Mouse (Mus musculus) T-helper 1 cell (primary cell): ENCODE measurements around the gene Cd69.

ENCODE experiments used
- in situ Hi-C: fragments of 300-600 bp; cut with MboI, MseI; formaldehyde crosslinking; loops from one replicate; pipeline ENCODE4 v1.15.1; 2025; ENCODE audit warnings: high pct_unique_total_duplicates

Cd69 gene

DNA sequence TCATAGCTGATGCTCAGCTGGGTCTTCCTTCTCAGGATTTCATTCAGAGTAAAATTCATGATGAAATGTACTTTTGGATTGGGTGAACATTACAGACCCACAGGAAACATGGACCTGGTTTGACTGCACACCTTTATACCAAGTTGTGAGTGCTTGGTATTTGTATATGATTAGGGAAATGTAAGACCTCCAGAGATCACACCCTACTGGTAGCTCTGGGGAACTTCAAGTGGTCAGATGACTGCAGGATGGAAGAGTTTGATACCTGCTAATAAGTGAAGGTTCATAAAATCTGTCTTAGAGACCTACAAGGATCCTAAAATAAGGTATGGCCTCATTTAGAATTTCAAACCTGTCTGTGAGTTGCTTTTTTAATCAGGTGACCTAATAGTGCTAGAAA, 27.0 kb downstream of the Cd69 start:
- in situ Hi-C loops, result loop anchor here (5.0 to 25.0 kb wide), 2 partner anchors 161 to 1786 kb away; no protein-coding TSS in a partner anchor

DNA sequence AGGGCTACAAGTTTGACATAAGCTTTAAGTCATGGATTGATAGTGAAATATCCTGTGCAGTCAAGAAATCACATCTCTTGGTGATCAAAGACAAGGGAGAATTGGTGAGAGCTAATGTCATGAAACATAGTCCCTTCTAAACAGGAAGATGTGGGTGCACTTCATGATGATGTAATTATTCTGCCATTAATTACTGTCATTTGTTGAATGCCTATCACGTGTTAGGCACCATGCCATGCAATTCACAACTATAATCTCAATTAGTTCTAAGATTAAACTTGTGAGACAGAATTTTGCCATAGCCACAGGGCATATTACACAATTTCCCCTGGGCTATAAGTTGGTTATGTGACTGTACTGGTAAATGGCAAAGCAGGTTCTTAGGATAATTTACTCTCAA, 28.2 kb downstream of the Cd69 start:
- in situ Hi-C loops, result loop anchor here (5.0 to 25.0 kb wide), 2 partner anchors 160 to 1785 kb away; no protein-coding TSS in a partner anchor

DNA sequence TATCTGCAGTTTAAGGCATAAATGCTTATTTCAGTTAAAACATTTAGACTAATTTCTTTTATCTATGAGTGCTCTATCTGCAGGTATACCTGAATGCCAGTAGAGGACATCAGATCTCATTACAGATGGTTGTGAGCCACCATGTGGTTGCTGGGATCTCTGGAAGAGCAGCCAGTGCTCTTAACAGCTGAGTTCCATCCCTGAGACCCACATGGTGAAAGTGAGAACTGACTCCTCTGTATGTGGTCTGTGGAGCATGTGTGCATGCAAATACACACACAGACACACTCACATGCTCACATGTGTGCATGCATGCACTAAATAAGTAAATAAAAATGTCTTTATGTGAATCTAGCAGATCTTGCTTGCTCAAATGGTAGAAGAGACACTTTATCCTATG, 29.4 kb downstream of the Cd69 start:
- in situ Hi-C loops, result loop anchor here (5.0 to 25.0 kb wide), 2 partner anchors 158 to 1783 kb away; no protein-coding TSS in a partner anchor

DNA sequence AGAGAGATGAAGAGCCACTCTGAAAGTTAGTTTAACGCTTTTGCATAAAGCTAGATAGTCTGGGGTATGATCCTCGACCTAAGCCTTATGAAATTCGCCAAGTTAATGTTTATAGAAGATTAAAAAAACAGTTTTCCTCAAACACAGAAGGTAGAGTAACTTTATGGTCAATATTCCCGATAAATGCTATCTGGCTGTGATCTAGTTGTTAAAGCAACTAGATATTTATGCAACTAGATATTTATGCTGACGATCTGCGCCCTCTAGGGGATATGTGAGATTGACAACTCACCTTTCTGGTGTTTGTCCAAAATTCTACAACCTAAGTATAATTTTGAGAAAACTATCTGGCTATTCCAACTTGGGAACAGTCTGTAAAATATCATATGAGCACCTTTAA, 33.3 kb downstream of the Cd69 start:
- in situ Hi-C loops, result loop anchor here (25.0 kb wide), 1 partner anchor 1780 kb away; no protein-coding TSS in a partner anchor

DNA sequence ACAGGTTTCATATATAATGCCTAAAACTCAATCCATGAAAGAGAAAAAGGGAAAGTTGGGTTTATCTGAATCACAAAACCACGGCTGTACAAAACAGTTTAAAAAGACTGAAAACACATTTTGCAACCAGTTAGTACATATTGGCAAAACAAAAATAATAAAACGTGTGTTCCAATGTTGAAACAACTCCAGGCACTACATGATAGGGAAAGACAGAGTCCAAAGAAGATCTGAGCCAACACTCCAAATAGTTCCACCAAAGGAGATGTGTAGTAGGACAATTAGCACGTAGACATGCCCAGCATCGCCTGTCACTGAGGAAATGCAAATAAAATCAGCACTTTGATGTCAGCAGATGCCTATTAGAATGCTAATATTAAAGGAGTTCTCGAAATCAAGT, 33.8 kb downstream of the Cd69 start:
- in situ Hi-C loops, result loop anchor here (25.0 kb wide), 1 partner anchor 1779 kb away; no protein-coding TSS in a partner anchor

DNA sequence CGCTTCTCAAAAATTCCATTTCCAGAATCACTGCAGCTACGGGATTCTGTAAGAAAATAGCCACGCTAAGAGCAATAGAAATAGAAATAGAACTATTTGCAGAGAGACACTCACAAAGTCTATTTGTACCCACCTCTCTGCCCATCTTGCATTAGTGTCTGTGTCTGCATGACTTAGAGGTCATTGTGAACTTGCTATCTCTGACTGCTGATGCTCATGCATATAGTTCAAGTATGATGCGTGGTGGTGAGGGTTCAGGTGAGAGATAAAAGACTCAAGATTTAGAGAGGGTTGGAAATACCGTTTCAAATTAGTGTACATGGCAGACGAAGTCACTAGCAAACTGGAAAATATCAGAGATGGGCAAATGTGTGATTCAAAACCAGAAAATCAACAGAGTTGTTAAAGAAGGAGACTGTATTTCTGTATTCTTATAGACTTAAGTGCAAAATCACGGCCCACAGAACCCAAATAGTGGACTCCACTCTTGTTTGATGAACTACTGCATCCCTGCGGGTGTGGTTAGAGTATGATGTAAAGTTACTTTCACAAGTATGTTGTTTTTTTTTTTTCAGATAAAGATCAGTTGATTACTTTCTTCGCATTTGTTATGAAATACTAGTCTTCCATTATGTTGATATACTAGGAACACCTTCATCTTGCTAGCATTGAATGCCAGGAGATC, 35.5 kb downstream of the Cd69 start:
- in situ Hi-C loops, result loop anchor here (25.0 kb wide), 1 partner anchor 1777 kb away; no protein-coding TSS in a partner anchor

DNA sequence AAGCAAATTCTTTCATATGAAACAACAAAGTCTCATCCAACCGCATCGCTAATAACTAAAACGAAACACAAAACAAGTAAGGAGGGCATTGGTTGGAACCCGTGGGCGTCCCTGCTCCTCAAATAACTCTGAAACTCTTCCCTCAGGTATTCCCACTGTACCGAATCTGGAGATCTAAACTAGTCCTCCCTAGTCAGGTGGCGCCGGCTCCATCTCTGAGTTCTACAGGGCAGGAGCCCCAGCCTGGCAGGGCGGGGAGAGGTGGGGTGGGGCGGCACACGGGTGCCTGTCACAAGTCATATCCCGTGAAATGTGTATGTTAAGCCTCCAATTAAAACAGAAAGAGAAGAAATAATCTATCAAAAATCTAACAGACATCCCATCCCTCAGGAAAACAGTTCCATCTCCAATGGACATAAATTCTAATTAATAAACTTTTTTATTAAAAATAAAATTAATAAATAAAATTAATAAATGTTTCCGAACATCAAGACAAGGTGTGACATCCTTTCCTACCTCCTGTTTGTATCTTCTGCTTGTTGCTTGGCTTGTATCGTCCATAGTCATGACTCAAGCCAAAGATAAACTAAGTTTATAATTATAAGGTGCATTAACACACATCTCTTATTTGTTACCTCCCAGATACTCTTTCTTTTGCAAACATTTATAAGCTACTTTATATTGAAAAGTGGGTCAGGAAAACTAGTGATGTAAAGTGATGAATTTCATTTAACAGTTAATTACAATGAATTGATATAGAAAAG, 36.8 kb downstream of the Cd69 start:
- in situ Hi-C loops, result loop anchor here (25.0 kb wide), 1 partner anchor 1776 kb away; no protein-coding TSS in a partner anchor

DNA sequence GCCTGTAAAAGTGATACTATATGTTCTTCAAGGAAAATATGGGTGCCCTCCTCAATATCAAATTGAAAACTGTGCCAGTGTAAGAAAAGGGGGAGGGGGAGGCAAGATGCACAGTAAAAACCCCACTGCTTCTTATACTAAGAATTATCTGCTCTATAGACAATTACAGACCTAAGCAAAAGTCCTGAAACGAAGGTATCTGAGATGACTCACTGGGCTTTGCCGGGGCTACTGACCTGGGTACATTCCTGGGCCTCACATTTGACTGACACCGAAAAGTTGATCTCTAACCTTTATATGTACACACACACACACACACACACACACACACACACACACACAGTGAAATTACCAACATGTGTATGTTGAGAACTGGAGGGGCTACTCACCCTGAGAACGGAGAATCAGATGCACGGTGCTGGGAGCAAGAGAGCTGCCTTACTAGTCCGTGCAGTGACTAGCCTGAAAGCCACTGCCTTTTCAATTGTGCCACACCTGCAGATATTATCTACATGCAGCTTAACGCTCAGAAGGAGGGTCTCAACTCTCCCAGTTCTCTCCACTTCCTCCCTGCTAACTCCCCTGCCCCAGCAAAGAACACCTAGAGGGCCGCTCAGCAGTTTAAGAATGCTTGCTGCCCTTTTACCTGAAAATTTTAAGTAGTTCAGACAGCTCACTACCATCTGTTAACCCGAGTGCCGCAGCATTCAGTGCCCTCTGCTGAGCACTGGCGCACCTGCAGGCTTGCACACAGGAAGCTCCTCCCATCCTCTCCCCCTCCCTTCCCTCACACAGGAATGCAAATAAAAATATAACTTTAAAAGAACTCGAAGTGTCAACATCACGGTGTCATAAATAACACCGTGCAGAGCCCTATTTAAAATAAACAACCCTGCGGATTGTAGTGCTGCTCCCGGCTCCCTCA, 37.6 kb downstream of the Cd69 start:
- in situ Hi-C loops, result loop anchor here (25.0 kb wide), 1 partner anchor 1775 kb away; no protein-coding TSS in a partner anchor

DNA sequence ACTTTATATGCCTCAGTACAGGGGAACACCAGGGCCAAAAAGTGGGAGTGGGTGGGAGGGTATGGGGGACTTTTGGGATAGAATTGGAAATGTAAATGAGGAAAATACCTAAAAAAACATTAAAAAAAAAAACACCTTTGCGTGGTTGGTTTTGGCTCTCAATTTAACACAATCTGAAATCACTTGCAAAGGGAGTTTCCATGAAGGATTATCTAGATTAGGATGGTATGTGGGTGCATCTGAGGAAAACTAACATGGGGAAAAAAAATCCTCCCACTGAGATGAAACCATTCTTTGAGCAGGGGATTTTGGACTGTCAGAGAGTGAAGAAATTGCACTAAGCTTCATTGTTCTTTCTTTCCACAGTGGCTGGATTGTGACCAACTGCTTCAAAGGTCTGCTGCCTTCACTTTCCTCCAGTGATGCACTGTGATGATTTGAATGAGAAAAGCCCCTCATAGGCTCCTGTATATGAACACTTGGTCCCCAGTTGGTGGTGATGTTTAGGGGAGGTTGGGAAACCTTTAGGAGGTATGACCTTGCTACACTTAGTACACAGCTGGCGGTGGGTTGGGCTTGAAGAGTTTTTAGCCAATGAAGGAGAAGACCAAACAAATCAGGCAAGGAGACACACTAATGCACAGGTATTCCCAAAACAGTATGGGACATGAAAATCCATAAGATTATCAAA, 38.4 kb downstream of the Cd69 start:
- in situ Hi-C loops, result loop anchor here (25.0 kb wide), 1 partner anchor 1774 kb away; no protein-coding TSS in a partner anchor

DNA sequence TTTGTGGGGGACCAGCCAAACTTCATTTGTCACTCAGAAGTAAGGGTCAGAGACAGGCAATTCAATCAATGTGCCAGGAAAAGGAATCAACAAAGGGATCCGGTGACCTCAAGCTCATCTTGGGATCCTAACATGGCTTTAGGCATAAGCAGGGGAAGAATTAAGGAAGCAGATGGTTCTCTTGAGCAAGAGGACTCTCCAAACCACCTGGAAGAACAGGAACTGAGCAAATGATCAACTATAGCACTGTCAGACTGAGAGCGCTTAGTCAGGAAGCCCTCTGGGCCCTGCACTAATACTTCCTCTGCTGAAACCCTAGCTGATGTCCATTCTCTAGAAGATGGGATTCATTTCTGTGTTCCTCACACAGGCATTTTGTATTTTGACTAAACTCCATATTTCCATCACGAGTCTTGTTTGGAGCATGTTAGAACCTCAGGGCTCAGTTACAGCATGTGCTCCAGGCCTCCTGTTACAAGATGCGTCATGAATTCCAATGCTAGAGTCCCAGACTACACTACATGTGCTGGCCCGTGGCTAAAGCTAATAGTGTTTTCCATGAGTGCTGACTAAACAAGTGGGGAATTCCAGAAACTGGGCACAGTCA, 39.3 kb downstream of the Cd69 start:
- in situ Hi-C loops, result loop anchor here (25.0 kb wide), 1 partner anchor 1774 kb away; no protein-coding TSS in a partner anchor

DNA sequence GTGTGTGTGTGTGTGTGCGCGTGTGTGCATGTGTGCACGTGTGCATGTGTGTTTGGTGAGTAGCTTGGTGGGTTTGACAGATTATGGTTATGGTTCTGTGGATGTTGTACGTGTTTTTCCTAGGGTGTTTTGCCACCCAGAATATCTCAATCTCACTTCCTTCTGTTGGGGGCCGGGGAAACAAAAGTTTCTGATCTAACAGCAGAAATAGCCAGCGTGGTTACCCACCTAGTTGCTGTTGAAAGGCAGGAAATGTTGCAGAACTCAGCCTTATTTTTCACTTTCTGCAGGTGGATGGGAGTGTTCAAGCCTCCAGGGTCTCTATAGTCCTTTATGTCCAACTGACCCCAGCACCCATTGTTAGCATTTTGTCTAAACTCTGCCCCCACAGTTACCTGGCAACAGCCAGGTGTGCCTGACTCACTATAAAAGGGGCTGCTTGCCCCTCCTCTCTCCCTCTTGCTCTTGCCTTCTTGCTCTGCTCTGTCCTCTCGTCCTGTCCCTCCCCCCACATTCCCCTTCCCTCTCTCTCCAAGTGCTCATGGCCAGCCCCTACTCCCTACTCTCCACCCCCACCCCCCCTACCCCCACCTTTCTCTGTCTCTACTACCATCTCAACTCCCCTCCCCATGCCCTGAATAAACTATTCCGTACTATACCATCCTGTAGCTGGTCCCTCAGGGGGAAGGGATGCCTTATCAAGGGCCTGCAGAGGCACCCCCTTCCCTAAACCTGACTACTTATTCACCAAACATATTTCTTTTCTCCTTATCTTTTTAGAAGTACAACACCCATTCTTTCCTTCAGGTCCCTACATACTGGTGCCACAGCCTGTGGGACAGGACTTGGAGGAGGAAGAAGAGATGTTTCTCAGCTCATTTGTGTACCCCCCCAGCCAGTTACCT, 40.5 kb downstream of the Cd69 start:
- in situ Hi-C loops, result loop anchor here (5.0 to 25.0 kb wide), 2 partner anchors 52 to 1772 kb away; partner anchors contain the start of gene Clec2d

DNA sequence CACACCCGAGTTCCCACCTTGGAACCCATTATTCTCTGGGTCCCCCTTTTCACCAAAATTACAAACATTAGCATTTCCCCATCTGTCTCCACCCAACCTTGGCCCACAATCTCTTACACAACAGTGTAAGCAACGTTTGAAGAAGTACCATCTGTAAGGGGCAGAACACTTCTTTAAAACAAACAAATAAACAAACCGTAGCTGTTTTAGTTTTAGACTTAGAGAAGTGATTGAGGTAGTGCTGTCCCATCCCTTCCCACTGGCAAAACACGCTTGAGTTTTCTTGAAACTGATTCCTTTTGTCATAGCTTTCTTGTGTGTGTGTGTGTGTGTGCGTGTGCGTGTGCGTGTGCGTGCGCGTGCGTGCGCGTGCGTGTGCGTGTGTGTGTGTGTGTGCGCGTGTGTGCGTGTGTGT, 41.3 kb downstream of the Cd69 start:
- in situ Hi-C loops, result loop anchor here (5.0 to 25.0 kb wide), 2 partner anchors 52 to 1772 kb away; partner anchors contain the start of gene Clec2d

DNA sequence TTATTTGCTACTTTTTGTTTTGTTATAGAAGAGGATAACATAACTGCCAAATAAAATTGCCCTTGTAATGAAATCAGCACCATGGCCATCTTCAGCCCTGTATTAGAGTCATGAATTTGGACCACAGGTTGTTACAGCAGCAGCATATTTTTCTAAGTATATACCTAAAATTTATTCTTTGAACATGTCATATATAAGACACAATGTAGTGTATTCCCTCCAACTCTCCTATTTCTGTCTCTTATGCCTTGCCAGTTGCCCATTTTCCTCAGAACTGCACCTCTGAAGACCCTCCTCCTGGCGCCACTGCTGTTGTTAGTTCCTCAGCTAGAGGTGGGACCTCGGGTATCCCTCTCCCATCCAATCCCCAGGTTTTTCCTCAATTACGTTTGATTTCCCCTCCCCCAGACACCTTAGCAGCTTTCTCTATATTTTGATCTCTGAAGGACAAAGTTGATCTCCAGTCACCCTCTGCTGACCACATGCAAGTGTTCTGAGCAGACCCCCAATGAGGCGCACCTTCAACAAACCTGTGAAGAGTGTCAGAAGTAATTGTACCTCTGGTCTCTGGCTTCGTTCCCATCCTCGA, 41.8 kb downstream of the Cd69 start:
- in situ Hi-C loops, result loop anchor here (5.0 to 25.0 kb wide), 2 partner anchors 51 to 1771 kb away; partner anchors contain the start of gene Clec2d

DNA sequence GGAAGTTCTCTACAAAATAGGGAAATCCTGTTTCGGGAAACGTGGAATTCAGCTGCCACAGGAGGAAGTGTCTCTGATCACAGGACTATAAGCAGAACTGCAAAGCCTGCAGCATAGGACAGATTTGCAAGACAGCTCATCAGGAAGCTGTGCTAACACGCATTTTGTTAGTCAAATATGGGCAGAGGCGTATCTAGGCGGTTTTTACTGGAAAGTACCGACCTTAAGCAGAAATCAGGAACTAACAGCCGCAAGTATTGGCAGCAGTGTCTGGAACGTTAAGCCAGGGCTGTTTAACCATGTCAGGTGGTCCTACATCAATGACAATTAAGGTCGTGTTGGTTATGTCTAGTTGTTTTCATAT, 42.4 kb downstream of the Cd69 start:
- in situ Hi-C loops, result loop anchor here (5.0 to 25.0 kb wide), 2 partner anchors 51 to 1771 kb away; partner anchors contain the start of gene Clec2d

DNA sequence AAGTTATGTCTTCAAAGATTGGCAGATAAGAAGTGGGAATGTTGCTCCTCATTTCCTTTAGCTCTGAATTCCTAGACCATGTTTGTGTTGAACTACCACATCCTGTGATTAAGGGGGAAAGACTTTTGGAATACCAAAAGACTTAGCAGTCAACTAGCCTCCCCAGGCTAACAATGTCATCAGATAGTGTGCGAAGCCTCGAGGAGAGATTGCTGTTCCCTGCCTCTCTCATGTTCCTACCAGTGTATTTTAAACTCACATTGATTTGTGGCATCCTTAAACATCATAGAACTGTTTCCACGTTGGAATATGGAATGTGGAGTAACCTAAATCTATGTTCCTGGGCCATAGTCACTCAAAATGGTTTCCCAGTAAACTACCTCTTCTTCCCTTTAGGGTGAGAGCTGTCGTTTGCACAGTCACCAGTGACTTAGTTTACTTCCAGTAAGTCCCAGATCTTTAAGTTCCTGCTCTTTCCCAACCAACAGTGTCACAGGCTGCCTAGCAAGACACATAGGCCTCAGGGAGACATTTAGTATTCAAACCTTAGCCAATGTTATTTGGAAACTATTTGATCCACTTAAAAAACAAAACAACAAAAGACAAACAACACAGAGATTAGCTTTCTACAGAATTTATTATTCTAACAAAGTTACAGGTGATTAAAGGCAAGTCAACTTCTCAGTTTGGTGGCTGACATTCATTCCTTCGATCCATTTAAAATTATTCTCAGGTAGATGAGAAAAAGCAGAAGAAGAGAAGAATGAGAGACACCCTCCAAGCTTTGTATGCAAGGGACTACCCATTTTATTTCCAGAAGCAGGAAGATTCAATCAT, 43.0 kb downstream of the Cd69 start:
- in situ Hi-C loops, result loop anchor here (5.0 to 25.0 kb wide), 2 partner anchors 50 to 1770 kb away; partner anchors contain the start of gene Clec2d

DNA sequence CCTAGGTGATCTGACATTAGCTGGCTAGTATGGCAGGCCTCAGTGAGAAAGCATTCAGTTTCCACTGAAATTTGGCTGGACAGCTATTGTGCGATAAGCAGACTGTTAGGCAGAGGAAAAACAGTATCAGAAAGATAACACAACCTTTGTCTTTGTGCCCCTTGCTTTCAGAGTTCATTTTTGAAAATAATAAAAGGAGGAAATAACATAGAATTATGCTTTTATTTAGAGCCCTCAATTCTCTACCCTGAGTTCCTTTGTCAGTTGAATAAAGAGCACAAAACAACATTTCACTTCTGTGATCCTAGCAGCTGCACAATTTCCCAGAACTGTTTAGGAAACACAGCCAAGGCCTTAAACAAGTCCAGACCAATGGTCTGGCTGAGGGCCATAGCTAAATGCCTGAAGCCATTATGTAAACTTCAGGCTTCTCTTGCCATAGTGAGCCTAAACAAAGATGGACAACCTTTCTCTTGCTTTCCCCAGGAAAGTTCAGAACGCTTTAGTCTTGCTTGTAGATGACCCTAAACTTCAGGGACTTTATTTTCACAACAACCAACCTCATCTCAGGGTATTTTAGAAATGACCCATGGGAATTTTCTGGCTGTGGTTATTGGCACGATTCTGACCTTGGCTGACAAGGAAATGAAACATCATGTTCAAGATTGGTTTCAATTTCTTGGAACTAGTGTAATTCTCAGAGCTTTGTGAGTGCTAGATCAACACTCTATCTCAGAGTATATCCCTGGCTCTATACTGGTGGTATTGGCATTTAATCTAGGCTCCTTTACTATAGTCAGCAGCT, 45.3 kb downstream of the Cd69 start:
- in situ Hi-C loops, result loop anchor here (5.0 to 25.0 kb wide), 3 partner anchors 48 to 1985 kb away; partner anchors contain the start of gene Clec2d
